Mouse (Mus musculus): ENCODE data around the gene Zfp976. TPM values are rescaled to one million over a fixed set of nuclear protein-coding genes. Genes with fewer than 3 reads are reported as not detected.

Zfp976 gene
- under 1 TPM; 0.64 to 0.86 TPM for total RNA-seq (2023)

DNA sequence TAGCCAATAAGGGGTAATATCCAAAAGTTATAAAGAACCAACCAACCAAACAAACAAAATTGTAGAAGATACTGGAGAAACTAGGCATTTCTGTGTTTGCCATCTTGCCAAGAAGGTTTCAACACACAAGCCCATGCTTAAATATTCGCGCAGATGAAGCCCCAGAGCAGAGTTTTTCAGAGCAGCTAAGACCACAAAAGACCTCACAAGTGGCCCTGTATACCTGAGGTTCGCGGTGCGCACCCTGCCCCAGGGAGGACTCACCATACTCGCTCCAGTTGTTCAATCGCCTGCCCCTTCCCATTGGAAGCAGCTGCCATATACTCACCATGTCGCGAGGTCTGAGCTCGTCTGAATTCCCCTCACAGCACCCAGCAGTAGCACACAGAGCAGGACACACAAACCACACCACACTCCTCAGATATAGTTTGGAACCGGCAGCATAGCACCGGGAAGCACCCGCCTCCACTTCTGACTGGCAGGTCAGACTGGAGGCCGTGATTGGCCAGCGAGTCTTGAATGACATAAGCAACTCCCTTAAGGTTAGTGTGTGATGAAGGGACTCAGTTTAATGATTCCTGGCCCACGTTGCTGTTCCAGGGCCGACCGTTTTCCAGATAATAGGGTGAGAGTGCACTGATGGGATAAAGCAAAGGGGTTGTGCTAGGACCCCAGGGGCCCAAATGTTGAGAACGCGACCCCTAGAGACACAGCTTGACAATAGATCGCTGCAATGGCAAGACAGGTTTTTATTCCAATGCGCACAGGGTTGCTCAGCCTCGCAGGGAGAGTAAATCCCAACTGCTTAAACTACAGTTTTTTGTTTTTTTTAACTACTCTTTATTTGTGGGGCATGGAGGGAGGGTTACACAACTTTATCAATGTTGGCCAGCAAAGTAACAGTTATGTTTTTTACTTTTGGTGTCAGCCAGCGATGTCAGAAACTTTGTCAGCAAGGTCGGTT, at the start of gene Zfp976:
Gene Zfp976 (minus strand): TSS at position 437 of the 964 bp plus-strand sequence.

DNA sequence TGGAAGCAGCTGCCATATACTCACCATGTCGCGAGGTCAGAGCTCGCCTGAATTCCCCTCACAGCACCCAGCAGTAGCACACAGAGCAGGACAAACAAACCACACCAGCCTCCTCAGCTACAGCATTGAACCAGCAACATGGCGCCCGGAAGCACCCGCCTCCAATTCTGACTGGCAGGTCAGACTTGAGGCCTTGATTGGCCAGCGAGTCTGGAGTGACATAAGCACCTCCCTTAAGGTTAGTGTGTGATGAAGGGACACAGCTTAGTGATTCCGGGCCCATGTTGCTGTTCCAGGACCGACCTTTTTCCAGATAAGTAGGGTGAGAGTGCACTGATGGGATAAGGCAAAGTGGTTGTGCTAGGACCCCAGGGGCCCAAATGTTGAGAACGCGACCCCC, 50.0 kb downstream of the Zfp976 start, which contains the start of gene Zfp977:
Gene Zfp977 (minus strand): TSS at position 135 of the 400 bp plus-strand sequence.

GRCm38 (mm10) chr7:42578488-42578887, 63.9 kb downstream of the Zfp976 start, which contains the start of gene Gm21028:
Gm21028 (minus strand) TSS chr7:42578588.

Other genes with a start within 250 kb of the Zfp976 start
- gene 4933421I07Rik, start 194.5 kb downstream of the Zfp976 start, total RNA-seq (2023), result not detected
- 10 to 100 TPM; 16.9 to 21.0 TPM for gene Zfp141, start 136.8 kb downstream of the Zfp976 start, total RNA-seq (2023)
- gene Gm21028, start 64.0 kb downstream of the Zfp976 start, total RNA-seq (2023), result not detected
- not detected for gene Zfp977, start 50.0 kb downstream of the Zfp976 start, total RNA-seq (2023)
- 1 to 10 TPM; 1.3 to 1.7 TPM for gene Zfp975, start 50.2 kb upstream of the Zfp976 start, total RNA-seq (2023)
- not detected for gene Gm17067, start 84.4 kb upstream of the Zfp976 start, total RNA-seq (2023)
- not detected for gene Vmn2r62, start 150.9 kb upstream of the Zfp976 start, total RNA-seq (2023)
- gene Gm2381, start 224.6 kb upstream of the Zfp976 start, total RNA-seq (2023), result not detected